ENCODE assay signal across 8 mouse cellular contexts in the genomic region with DNA sequence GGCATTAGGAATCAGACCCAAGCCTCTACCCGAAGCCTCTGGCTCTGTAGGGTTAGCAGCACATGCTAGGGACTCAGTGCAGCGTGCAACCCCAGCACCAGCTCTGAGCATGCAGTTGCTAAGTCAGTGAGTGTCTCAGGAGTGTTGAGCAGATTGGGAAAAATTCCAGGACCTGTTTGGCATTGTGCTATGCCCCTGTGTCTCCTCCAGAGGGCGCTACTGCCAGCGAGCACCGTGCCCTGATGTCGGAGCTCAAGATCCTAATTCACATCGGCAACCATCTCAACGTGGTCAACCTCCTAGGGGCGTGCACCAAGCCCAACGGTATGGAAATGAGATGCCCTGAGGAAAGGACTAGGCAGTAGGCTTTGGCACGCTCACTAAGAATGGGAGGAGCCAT. TPM values are rescaled to one million over a fixed set of nuclear protein-coding genes. Genes with fewer than 3 reads are reported as not detected.
DNase-seq lines count a peak whose midpoint lies in the region; ATAC-seq and TF ChIP-seq lines count a peak whose summit lies in the region.

No protein-coding gene starts in this region.

- H3K27ac ChIP-seq in thymus, adult 2 months (ENCODE audit: control insufficient read depth, insufficient read depth, low read length), result no peak overlapping the region
- no peak overlapping the region for H3K27ac ChIP-seq in limb, embryonic 11.5 days (replicated peaks; ENCODE audit: low read depth, low read length)

- ATAC-seq in frontal cortex, adult (ENCODE audit: low TSS enrichment), result peak; percentile 70
- ATAC-seq in limb, embryonic 11.5 days (ENCODE audit: insufficient number of reproducible peaks, low FRiP score, low TSS enrichment, low read depth), result no peak

- H3K9ac ChIP-seq in limb, embryonic 11.5 days (ENCODE audit: low read length), result no peak overlapping the region

- no peak for TF ChIP-seq POLR2A in thymus, adult 2 months (IDR thresholded peaks at IDR 0.05; ENCODE audit: control insufficient read depth, extremely low read depth, insufficient read depth, low read length, poor library complexity)

- no peak for DNase-seq in frontal cortex, postnatal 25 days (ENCODE audit: low spot score in 2 of 2)
- DNase-seq in thymus, adult 2 months, result no peak
- no peak for DNase-seq in thymus, postnatal 10 days (ENCODE audit: low spot score in 2 of 2)
- DNase-seq in limb, embryonic 11.5 days (ENCODE audit: low spot score), result peak; percentile 42
- DNase-seq in testis, postnatal 14 days (ENCODE audit: low spot score), result peak; percentile 24
- DNase-seq in cerebellum, adult 18-20 months, result no peak
- no peak for DNase-seq in cerebellum, adult 11-12 months

- H3K9me3 ChIP-seq in limb, embryonic 11.5 days (ENCODE audit: control insufficient read depth, low read length), result no peaks in the 10 kb centered on the region

- no peak overlapping the region for H3K4me3 ChIP-seq in thymus, adult 2 months (ENCODE audit: control insufficient read depth, insufficient read depth, low read length)
- no peak overlapping the region for H3K4me3 ChIP-seq in limb, embryonic 11.5 days (ENCODE audit: low read depth, low read length)

- H3K36me3 ChIP-seq in thymus, adult 2 months (ENCODE audit: control insufficient read depth, insufficient read depth, low read length), result no peaks in the 10 kb centered on the region
- no peaks in the 10 kb centered on the region for H3K36me3 ChIP-seq in limb, embryonic 11.5 days (ENCODE audit: control insufficient read depth, insufficient read depth, low read length)

- H3K4me2 ChIP-seq in limb, embryonic 11.5 days (ENCODE audit: low read depth, severe bottlenecking), result no peak overlapping the region

- WGBS in thymus, adult 2 months, result 44% methylated on average over 11 of the region's 11 CpGs
- WGBS in limb, embryonic 11.5 days, result 4% methylated on average over 11 of the region's 11 CpGs

- peaks cover 7% of the 10 kb centered on the region for H3K4me1 ChIP-seq in thymus, adult 2 months (replicated peaks; ENCODE audit: control insufficient read depth, insufficient read depth, low read length)
- no peaks in the 10 kb centered on the region for H3K4me1 ChIP-seq in limb, embryonic 11.5 days (ENCODE audit: control insufficient read depth, insufficient read depth, low read length)

- no peaks in the 10 kb centered on the region for H3K27me3 ChIP-seq in thymus, adult 2 months (ENCODE audit: control insufficient read depth, insufficient read depth, low read length)
- H3K27me3 ChIP-seq in limb, embryonic 11.5 days (ENCODE audit: control insufficient read depth, insufficient read depth, low read length), result peaks cover 49% of the 10 kb centered on the region

- 0 out of 2 replicates have a peak, but pooled peaks have one; percentile 26 for TF ChIP-seq CTCF in thymus, adult 2 months (IDR thresholded peaks at IDR 0.05; ENCODE audit: borderline replicate concordance, control insufficient read depth, extremely low read depth, insufficient read depth, low read length, poor library complexity)

RNA-seq across cellular contexts. Expression of a gene that starts 27.0 kb away (rescaled TPM):
- polyA plus RNA-seq in thymus, adult 2 months (2012; rRNA removed), result 3.0 and 7.8 TPM in 2 replicates
- not detected in 2 replicates for polyA plus RNA-seq in limb, embryonic 11.5 days (2014; fragmentation: Nextera tagmentation; extraction: Ambion mirVana)

RNA-seq across cellular contexts. Expression of a gene that starts 27.4 kb away (rescaled TPM):
- 1.2 and 1.4 TPM in 2 replicates for polyA plus RNA-seq in thymus, adult 2 months (2012; rRNA removed)
- 4.5 and 5.8 TPM in 2 replicates for polyA plus RNA-seq in limb, embryonic 11.5 days (2014; fragmentation: Nextera tagmentation; extraction: Ambion mirVana)

Comparison
In these comparisons a context has a peak if more than half of its experiments do, and no peak if none do; other contexts are left out.
1. DNase-seq: peak in limb, embryonic 11.5 days (single experiment) and testis, postnatal 14 days (single experiment); none in frontal cortex, postnatal 25 days (0 of 2), thymus, adult 2 months (single experiment), thymus, postnatal 10 days (0 of 2), cerebellum, adult 18-20 months (0 of 2) and cerebellum, adult 11-12 months (single experiment).